Mouse (Mus musculus): Measurements from ENCODE around the gene Rps5. TPM values are rescaled to one million over a fixed set of nuclear protein-coding genes. Genes with fewer than 3 reads are reported as not detected.

Rps5 gene
- polyA plus RNA-seq, 1 experiment from 2014 or later = 260 TPM

GRCm38 (mm10) chr7:12949032-12949871 lies 27.2 kb downstream of the Rps5 start:
- Histone ChIP-seq H3K79me2 (ENCODE audit: inconsistent target) (no peaks in the 10 kb centered on the region), H3K4me3 (ENCODE audit: inconsistent target) (peak overlapping the region; percentile 53), H3K27ac (peak overlapping the region; percentile 45), H3K36me3 (ENCODE audit: inconsistent target) (no peaks in the 10 kb centered on the region)
- 9% methylated on average over 35 of the region's 35 CpGs for WGBS (ENCODE audit: missing documents)

DNA sequence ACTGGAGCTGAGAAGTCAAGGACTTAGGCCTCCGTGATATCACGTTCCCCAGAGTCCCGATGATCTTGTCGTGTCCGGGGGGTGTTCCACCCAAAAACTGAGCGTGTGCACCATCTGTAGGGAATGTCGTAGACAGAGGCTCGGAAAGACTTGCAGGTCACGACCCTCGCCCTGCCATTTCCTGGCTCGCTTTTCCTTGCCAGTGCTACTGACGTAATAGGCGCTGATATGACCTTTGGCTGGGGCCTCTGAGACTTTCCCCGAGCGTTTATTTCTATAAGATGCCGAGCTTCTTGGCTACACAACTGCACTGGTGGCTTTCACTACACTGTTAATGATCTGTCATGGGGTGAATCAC lies 27.8 kb downstream of the Rps5 start:
- Histone ChIP-seq H3K79me2 (ENCODE audit: inconsistent target) (no peaks in the 10 kb centered on the region), H3K4me3 (ENCODE audit: inconsistent target) (peak overlapping the region; percentile 53), H3K27ac (peak overlapping the region; percentile 45), H3K36me3 (ENCODE audit: inconsistent target) (no peaks in the 10 kb centered on the region)
- 5% methylated on average over 16 of the region's 16 CpGs for WGBS (ENCODE audit: missing documents)

DNA sequence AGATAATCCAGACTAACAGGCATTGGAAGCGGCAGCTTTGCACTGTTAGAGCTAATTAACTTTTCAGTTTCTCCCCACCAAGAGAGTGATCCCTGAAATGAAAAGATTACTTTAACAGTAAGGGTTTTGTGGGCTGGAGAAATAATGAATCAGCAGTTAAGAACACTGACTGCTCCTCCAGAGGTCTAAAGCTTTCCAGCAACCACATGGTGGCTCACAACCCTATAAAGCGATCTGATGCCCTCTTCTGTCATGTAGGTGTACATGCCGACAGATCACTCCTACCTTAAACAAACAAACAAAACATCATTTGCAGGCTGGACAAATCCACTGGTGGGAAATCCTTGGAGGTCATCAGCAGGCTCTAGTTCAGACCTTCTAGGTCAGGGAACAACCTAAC lies 32.8 kb downstream of the Rps5 start:
- 17% methylated on average over 3 of the region's 3 CpGs for WGBS (ENCODE audit: missing documents)

DNA sequence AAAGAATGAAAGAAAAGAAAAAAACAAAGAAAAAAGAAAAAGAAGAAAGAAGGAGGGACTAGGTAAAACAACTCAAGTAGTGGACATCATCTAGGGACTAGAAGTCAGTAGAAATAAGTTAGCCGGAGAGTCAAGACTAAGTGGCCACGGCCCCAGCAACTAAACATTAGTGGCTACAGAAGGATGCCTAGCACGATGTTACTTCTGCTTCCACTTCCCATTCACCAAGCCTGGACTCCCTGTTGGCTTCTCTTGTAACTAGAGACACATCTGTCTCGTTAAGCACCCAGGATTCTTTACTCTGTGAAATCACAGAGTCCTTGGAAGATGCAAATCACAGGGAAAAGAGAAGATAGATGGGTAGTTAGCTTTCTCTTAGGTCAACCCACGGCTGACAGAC lies 35.4 kb downstream of the Rps5 start:
- H3K79me2 ChIP-seq (ENCODE audit: inconsistent target) = no peaks in the 10 kb centered on the region
- no peak overlapping the region for H3K4me3 ChIP-seq (ENCODE audit: inconsistent target)
- 38% methylated on average over 5 of the region's 5 CpGs for WGBS (ENCODE audit: missing documents)
- H3K27ac ChIP-seq = no peak overlapping the region
- no peaks in the 10 kb centered on the region for H3K36me3 ChIP-seq (ENCODE audit: inconsistent target)

More for the DNA sequence above, 32.8 kb downstream of the Rps5 start:
- H3K27ac ChIP-seq = no peak overlapping the region
- H3K36me3 ChIP-seq (ENCODE audit: inconsistent target) = no peaks in the 10 kb centered on the region
- H3K4me3 ChIP-seq (ENCODE audit: inconsistent target) = no peak overlapping the region
- no peaks in the 10 kb centered on the region for H3K79me2 ChIP-seq (ENCODE audit: inconsistent target)

DNA sequence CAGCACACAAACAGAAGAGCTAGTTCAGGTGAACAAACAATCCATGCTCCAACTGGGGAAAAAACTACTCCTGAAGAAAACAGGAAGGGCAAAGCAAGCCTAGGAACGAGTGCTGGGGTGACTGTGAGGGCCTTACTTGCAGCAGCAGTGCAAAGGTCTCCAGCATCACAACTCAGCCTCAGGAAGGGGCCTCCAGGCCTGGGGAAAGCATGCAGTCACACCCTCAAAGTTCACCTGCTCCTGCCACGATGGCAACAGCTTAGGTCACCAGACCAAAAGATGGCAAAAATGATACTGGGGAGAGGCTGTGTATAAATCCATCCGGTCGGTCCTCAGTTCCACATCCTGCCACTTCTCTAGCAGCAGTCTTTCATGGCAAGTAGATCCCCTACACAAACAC lies 36.9 kb downstream of the Rps5 start:
- Histone ChIP-seq H3K27ac (no peak overlapping the region), H3K36me3 (ENCODE audit: inconsistent target) (no peaks in the 10 kb centered on the region), H3K4me3 (ENCODE audit: inconsistent target) (no peak overlapping the region), H3K79me2 (ENCODE audit: inconsistent target) (no peaks in the 10 kb centered on the region)
- WGBS (ENCODE audit: missing documents) = 84% methylated on average over 4 of the region's 4 CpGs

GRCm38 (mm10) chr7:12959718-12960117 lies 37.6 kb downstream of the Rps5 start:
- Histone ChIP-seq H3K4me3 (ENCODE audit: inconsistent target) (no peak overlapping the region), H3K27ac (no peak overlapping the region), H3K36me3 (ENCODE audit: inconsistent target) (no peaks in the 10 kb centered on the region), H3K79me2 (ENCODE audit: inconsistent target) (no peaks in the 10 kb centered on the region)
- 88% methylated on average over 4 of the region's 4 CpGs for WGBS (ENCODE audit: missing documents)

DNA sequence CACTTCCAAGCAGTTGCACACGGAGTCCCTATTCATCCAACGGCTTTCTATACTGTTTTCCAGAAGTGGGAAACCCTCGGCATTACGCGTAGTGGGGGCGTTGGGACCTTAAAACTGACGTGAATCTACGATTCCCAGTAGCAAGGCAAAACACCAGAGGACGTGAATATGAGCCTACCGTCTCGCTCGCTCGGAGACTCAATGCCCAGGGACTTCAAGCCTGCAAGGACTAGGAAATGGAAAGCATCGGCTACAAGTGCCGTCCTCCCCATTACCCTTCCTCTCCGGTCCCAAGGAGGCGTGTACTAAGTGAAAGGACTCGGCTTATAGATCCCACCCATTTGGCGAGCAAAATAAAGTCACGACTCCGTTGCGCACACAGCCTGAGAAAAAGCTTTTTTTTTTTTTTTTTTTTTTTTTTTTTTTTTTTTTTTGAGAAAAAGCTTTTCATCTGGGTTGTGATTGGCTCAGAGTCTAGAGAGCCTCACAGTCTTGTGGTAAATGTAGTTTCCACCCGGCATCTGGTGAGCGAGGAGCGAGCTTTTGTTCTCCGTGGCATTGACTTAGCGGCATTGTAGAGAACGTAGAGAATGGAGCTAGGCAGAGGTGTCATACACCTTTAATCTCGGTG lies 39.5 kb downstream of the Rps5 start:
- Histone ChIP-seq H3K27ac (peak overlapping the region; percentile 58), H3K4me3 (ENCODE audit: inconsistent target) (peak overlapping the region; percentile 78), H3K79me2 (ENCODE audit: inconsistent target) (peaks cover under 1% of the 10 kb centered on the region; the same call in 1 of the 2 replicates), H3K36me3 (ENCODE audit: inconsistent target) (no peaks in the 10 kb centered on the region)
- WGBS (ENCODE audit: missing documents) = under 1% methylated on average over 29 of the region's 29 CpGs

DNA sequence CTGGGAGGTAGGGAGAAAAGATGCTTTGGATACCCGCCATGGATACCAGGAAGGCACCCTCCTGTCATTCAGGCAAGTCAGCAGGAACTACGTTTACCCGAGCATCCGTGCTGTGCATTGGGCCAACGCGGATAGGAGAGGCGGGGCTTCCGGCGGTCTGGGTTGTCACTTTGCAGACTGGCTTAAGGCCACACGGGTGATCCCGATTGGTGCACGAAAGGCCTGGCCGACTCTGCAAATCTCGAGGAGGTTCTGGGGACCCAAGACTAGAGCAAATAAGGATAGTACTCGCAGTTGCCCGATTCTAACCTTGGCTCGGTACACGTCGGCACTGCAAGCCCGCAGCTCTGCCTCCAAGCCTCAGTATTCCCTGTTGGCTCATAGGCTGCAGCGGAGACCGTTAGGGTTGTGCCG lies 43.6 kb downstream of the Rps5 start, which contains the start of gene Zfp324:
Zfp324 (plus strand) TSS at position 161 of the 414 bp plus-strand sequence.
- WGBS (ENCODE audit: missing documents) = 0% methylated on average over 23 of the region's 23 CpGs
- peak within 1 kb of the TSS; percentile 74 for H3K4me3 ChIP-seq (ENCODE audit: inconsistent target)
- peak within 1 kb of the TSS; percentile 81 for H3K27ac ChIP-seq
- peaks cover 16% of the 10 kb centered on the region; the same call in 1 of the 2 replicates for H3K36me3 ChIP-seq (ENCODE audit: inconsistent target)
- H3K79me2 ChIP-seq (ENCODE audit: inconsistent target) = peaks cover 22% of the 10 kb centered on the region

- Histone ChIP-seq H3K4me3 (ENCODE audit: inconsistent target) (peak overlapping the region; percentile 74), H3K36me3 (ENCODE audit: inconsistent target) (peaks cover 22% of the 10 kb centered on the region; the same call in 1 of the 2 replicates), H3K27ac (peak overlapping the region; percentile 81), H3K79me2 (ENCODE audit: inconsistent target) (peaks cover 22% of the 10 kb centered on the region)
- WGBS (ENCODE audit: missing documents) = under 1% methylated on average over 25 of the region's 29 CpGs
Observed at GRCm38 (mm10) chr7:12966104-12966845, 44.2 kb downstream of the Rps5 start.

DNA sequence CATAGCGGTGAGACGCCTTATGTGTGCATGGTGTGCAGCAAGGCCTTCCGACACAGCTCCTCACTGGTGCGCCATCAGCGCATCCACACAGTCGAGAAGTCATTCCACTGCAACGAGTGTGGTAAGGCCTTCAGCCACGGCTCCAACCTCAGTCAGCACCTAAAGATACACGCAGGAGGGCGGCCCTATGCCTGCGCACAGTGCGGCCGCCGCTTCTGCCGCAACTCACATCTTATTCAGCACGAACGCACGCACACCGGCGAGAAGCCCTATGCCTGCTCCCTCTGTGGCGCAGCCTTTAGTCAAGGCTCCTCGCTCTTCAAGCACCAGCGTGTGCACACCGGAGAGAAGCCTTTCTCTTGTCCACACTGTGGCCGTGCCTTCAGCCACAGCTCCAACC lies 48.8 kb downstream of the Rps5 start:
- WGBS (ENCODE audit: missing documents) = 91% methylated on average over 18 of the region's 25 CpGs
- Histone ChIP-seq H3K36me3 (ENCODE audit: inconsistent target) (peaks cover 25% of the 10 kb centered on the region; the same call in 1 of the 2 replicates), H3K27ac (no peak overlapping the region), H3K4me3 (ENCODE audit: inconsistent target) (no peak overlapping the region), H3K79me2 (ENCODE audit: inconsistent target) (peaks cover 22% of the 10 kb centered on the region)

Other genes starting within 250 kb of the Rps5 start
- gene Vmn2r55, start 237.3 kb upstream of the Rps5 start, polyA plus RNA-seq (2018) = not detected in 3 replicates
- gene Vmn2r56, start 187.3 kb upstream of the Rps5 start, polyA plus RNA-seq (2018) = not detected in 3 replicates
- gene Zscan18, start 118.7 kb upstream of the Rps5 start, polyA plus RNA-seq (2018) = 0.43 to 1.0 TPM (median 0.47 TPM) in 3 replicates
- 6.3 to 6.9 TPM (median 6.3 TPM) in 3 replicates for gene Zfp329, start 103.4 kb upstream of the Rps5 start, polyA plus RNA-seq (2018)
- gene Zfp110, start 87.5 kb upstream of the Rps5 start, polyA plus RNA-seq (2018) = 17.3 to 21.6 TPM (median 21.1 TPM) in 3 replicates
- 1.6 to 2.1 TPM (median 1.9 TPM) in 3 replicates for gene Zfp128, start 41.1 kb upstream of the Rps5 start, polyA plus RNA-seq (2018)
- 5.2 to 9.0 TPM (median 7.8 TPM) in 3 replicates for gene Zscan22, start 24.5 kb upstream of the Rps5 start, polyA plus RNA-seq (2018)
- 0.07 TPM in 1 of 3 replicates, not detected in the others for gene Rnf225, start 5.1 kb downstream of the Rps5 start, polyA plus RNA-seq (2018)
- gene Zfp324, start 43.5 kb downstream of the Rps5 start, polyA plus RNA-seq (2018) = 3.0 to 3.7 TPM (median 3.1 TPM) in 3 replicates
- gene Zfp446, start 55.6 kb downstream of the Rps5 start, polyA plus RNA-seq (2018) = 1.6 to 1.8 TPM (median 1.7 TPM) in 3 replicates
- gene Slc27a5, start 75.9 kb downstream of the Rps5 start, polyA plus RNA-seq (2018) = not detected in 3 replicates
- 64.2 to 120 TPM (median 85.7 TPM) in 3 replicates for gene Trim28, start 76.8 kb downstream of the Rps5 start, polyA plus RNA-seq (2018)
- 7.4 to 11.7 TPM (median 11.4 TPM) in 3 replicates for gene Zbtb45, start 87.7 kb downstream of the Rps5 start, polyA plus RNA-seq (2018)
- 186 to 358 TPM (median 214 TPM) in 3 replicates for gene Chmp2a, start 112.5 kb downstream of the Rps5 start, polyA plus RNA-seq (2018)
- 132 to 209 TPM (median 195 TPM) in 3 replicates for gene Ube2m, start 116.0 kb downstream of the Rps5 start, polyA plus RNA-seq (2018)
- gene Mzf1, start 132.5 kb downstream of the Rps5 start, polyA plus RNA-seq (2018) = 0.28 to 0.98 TPM (median 0.39 TPM) in 3 replicates
- gene Vmn1r85, start 172.9 kb downstream of the Rps5 start, polyA plus RNA-seq (2018) = not detected in 3 replicates
- not detected in 3 replicates for gene Vmn1r86, start 197.6 kb downstream of the Rps5 start, polyA plus RNA-seq (2018)
- not detected in 3 replicates for gene Vmn1r87, start 217.9 kb downstream of the Rps5 start, polyA plus RNA-seq (2018)
- not detected in 3 replicates for gene Vmn1r88, start 237.3 kb downstream of the Rps5 start, polyA plus RNA-seq (2018)

Measured in macrophage (primary cell).